Mouse (Mus musculus): ENCODE measurements around the gene Ypel4.
"Not testable (repeated sequence)": the region's sequence is repeated elsewhere in the genome, so short reads cannot be mapped to it uniquely, and the experiment has no call there.

The Ypel4 gene

DNA sequence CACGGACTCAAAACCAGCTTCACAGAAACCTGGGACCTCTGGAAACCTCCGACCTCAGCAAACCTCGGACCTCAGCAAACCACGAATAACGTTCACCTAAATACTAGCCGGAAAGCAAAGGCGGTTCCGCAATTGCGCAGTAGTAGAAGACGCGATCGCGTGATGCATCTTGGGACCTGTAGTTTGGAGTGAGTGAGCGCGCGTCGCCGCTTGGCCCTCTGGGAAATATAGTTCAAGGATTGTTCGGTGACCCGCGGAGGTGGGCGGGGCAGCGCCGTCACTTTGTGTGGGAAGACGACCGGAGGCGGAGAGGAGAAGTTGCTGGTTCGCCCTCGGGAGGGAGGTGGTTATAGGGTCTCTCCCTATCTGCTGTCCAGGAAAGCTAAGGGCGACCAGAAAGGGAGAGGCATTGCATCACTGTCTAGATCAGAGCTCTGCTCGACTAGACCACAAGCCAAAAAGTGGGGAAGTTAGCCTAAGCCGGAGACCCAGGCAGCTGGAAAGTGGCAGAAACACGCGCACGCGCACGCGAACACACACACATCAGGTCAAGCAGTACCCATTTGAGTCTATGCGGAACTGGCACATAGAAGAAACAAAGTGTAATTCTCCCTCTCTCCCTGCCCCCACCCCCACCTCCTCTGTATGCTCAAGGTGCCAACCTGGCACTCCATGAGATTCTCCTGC, 6.5 kb upstream of the Ypel4 start, which contains the start of gene Clp1:
Gene Clp1, minus strand, starts transcription at position 179 of the 687 bp plus-strand sequence.
- DNase-seq (ENCODE audit: low spot score) = peak; percentile 96

DNA sequence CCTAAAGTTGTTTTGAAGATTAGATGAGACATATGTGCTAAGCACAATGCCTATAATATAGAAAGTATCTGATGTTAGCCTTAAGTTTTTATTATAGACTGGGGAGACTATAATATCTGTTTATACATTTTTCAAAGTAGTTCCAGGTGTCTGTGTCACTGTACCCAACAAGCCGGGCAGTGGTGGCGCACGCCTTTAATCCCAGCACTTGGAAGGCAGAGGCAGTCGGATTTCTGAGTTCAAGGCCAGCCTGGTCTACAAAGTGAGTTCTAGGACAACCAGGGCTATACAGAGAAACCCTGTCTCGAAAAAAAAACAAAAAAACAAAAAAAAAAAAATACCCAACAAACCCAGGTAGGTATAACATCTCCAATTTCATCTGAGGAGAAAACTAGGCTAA, 5.7 kb upstream of the Ypel4 start:
- not testable (repeated sequence) for DNase-seq (ENCODE audit: low spot score)

DNA sequence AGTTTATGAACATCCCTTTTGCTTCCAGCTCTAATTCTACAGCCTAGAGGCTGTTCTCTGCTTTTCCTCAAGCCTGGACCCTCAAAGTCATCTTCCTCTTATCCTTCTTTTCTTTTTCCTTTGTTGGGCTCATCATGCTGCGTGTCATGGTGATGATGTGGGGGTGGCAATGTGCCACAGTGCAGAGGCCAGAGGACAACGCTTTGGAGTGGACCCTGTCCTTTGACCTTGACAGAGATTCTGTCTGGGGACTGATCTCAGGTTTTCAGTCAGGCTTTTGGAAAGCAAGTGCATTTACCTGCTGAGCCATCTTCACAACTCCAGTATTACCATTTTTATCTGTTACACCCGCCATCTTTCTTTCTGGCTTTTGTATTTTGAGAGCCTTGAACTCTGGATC, 2.7 kb upstream of the Ypel4 start:
- no peak for DNase-seq (ENCODE audit: low spot score)

- DNase-seq (ENCODE audit: low spot score) = no peak
These were observed 1.5 kb upstream of the Ypel4 start for GRCm38 (mm10) chr2:84732394-84732793.

DNA sequence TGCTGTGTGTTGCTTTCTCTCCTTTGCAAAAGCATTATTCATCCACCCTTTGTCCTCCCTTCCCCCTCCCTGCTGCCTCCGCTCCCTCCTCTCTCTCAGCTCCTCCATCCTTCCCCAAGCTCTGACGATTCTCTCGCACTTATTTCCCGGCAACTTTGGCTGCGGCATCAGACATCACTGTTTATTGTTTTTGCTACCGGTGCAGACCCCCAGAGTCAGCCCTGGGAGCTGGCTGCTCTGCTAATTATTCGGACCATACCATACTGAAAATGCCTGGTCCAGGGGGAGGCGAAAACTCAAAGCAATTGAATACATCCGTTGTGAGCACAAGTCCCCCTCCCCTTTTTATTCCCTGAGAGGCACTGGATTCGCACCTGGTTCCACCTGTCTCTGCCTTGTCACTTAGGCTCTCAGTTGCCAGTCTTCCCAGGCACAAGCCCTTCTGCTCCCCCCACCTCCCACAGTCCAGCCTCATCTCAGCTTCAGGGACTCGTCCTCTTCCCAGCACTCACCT, 550 bp downstream of the Ypel4 start:
- no peak for DNase-seq (ENCODE audit: low spot score)

- DNase-seq (ENCODE audit: low spot score) = no peak
These were observed 1.1 kb downstream of the Ypel4 start for GRCm38 (mm10) chr2:84734919-84735318.

- no peak for DNase-seq (ENCODE audit: low spot score)
These were observed 1.6 kb downstream of the Ypel4 start for GRCm38 (mm10) chr2:84735346-84735920.

- no peak for DNase-seq (ENCODE audit: low spot score)
These were observed 2.7 kb downstream of the Ypel4 start for GRCm38 (mm10) chr2:84736312-84737161.

GRCm38 (mm10) chr2:84737451-84737925, 3.6 kb downstream of the Ypel4 start:
- DNase-seq (ENCODE audit: low spot score) = no peak

GRCm38 (mm10) chr2:84738271-84738911, 4.5 kb downstream of the Ypel4 start:
- DNase-seq (ENCODE audit: low spot score) = peak; percentile 54

- no peak for DNase-seq (ENCODE audit: low spot score)
These were observed 6.9 kb downstream of the Ypel4 start for GRCm38 (mm10) chr2:84740608-84741333.

DNA sequence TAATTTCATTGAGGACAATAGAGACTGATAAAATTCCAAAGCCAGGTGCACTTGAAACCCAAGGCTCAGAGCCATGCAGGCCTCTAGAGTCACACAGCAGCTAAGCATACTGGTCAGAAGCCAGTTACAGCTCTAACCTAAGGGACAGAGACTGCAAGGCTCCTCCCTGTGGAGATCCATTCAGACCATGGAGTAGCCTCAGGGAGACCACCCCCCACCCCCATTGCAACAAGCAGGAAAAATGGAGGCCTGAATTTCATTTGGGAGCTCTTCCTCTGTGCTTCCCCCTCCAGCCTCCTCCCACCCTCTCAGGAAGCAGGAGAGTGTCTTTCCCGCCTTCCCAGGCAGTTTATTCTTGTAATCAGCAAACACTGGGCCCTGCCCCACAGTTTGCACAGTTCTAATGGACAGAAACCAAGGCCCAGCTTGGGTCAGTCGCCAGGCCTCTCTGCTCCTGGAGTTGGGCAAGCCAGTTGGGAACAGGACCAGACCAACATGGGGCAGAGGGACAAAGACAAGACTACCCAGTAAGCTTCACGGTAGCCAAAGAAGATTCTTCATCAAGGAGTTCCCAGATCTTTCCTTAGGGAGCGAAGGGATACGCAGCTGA, 8.1 kb downstream of the Ypel4 start:
- no peak for DNase-seq (ENCODE audit: low spot score)

GRCm38 (mm10) chr2:84742451-84743283, 8.8 kb downstream of the Ypel4 start:
- no peak for DNase-seq (ENCODE audit: low spot score)

DNA sequence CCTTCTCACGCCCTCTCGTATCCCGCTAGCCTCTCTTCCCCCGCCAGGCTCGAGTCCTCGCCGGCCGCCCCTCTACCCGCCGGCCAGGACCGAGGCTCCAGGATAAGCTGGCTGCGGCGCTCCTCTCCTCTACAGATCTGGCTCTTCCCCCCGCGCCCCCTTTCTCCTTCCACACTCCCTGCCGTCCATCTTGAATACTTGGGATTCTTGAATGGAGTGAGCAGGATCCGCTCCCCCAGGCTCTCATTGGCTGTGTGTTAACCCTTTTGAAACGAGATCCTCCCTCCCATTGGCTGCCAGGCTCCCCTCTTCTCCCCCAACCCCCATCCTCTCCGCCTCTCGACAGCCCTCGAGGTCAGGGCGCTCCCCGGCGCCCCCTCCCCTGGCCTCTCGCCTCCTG, 9.7 kb downstream of the Ypel4 start, which contains the start of gene Gm19426:
Gene Gm19426, minus strand, starts transcription at position 95 of the 400 bp plus-strand sequence.
- peak; percentile 76 for DNase-seq (ENCODE audit: low spot score)

- no peak for DNase-seq (ENCODE audit: low spot score)
These were observed 10.3 kb downstream of the Ypel4 start for GRCm38 (mm10) chr2:84744126-84744525.

DNA sequence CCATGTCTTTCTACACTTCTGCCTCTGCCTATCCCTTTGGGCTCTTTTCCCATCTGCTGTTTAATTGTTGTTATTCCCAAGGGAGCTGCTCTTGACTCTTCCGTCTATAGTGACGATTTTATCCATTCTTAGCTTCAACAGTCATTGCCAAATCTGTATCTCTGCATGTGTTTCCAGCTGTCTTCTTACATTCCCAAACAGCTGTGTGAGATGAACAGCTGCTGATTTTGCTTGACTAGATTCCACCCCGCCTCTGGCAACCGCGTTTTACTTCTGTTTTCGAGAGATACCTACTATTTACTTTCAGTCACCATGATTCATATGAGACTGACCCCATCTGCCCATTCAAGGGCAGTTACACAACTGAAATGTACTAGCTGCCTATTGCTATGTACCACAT, 16.3 kb downstream of the Ypel4 start:
- no peak for DNase-seq (ENCODE audit: low spot score)

DNA sequence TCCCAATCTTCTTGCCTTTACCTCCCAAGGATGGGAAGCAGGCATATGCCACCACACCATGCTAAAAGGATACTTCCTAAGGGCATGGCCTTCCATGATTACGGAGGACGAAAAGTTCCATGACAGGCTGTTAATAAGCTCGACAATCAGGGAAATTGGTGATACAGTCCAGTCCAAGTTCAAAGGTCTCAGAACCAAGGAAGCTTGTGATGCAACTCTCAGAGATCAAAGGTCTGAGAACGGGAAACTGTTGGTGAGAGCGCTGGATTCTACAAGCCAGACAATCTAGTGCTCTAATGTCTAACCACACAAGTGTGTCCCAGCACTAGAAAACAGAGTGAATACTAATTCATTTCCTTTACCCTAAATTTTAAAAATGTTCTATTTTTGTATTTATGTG, 22.4 kb downstream of the Ypel4 start:
- no peak for DNase-seq (ENCODE audit: low spot score)

GRCm38 (mm10) chr2:84757026-84757682, 23.3 kb downstream of the Ypel4 start:
- DNase-seq (ENCODE audit: low spot score) = no peak

DNA sequence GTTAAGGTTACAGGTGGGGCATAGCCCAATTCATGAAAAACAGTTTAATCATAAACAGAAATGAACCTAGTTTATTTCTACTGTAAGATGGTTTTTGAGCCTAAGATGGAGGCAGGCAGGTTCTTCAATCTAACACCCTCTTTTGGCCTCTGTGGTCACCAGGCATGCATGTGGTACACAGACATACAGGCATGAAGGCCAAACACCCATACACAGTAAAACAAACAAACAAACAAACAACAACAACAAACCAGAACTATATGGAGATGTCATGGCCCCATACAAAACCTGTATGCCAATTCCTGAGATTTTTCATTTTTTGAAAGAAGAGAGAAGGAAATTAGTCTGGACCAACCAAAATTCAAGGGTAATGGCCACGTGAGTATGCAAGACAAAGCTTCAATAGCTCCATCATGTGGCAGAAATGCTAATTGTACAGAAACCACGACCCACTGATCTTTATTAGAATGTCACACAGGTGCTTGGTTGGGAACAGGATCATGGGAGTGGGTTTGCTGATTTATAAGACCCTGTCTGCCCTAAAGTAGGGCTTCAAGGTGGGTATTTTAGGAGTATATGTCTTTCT, 24.8 kb downstream of the Ypel4 start:
- peak; percentile 40 for DNase-seq (ENCODE audit: low spot score)
